Mouse (Mus musculus) WW6 (cell line): ENCODE data around the gene Mthfd1.

Source experiments
- DNase-seq: peaks from one replicate; pipeline ENCODE4 v3.0.0-alpha.2; 2013; ENCODE audit warnings: low read depth, low spot score

Gene Mthfd1

DNA sequence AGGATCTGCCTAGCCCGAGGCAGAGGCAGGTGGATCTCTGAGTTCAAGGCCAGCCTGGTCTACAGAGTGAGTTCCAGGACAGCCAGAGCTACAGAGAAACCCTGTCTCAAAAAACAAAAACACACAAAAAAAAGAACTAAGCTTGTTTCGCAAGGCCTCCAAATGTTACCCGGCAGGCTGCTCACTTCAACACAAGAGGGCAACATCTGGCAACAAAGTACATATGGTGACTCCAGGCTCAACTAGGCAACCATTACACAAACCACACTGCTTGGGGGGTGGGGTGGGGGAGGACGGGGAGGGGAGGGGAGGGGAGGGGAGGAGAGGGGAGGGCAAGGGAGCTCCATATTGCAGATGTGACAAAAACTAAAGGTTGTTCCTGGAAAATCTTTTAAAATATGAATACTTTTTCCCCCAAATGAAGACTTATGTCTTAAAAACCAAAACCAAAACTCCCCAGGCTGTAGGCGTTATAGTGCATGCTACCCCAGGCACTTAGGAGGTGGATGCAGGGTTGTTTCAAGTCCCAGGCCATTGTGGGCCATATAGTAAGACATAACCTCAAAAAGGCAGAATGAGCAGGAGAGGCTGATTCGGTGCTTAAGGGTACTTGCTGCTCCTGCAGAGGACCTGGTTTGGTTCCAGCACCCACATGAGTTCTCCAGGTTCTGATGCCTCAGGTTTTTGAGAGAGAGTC lies 90.8 kb downstream of the Mthfd1 start:
- no peak for DNase-seq

GRCm38 (mm10) chr12:76349680-76350220 lies 94.7 kb downstream of the Mthfd1 start:
- no peak for DNase-seq

DNA sequence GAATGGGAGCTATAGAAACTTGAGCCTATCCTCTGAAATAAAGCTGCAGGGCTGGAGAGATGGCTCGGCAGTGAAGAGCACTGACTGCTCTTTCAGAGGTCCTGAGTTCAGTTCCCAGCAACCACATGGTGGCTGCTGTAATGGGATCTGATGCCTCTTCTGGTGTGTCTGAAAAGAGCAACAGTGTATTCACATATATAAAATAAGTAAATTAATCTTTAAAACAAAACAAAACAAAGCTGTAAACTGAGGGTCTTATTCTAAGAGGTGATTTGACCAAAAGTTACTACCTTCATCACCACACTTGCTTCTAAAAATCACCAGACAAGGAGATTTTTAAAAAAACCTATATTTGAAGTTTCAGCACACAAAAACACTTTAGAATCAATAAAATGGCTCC lies 105.8 kb downstream of the Mthfd1 start:
- DNase-seq: no peak

DNA sequence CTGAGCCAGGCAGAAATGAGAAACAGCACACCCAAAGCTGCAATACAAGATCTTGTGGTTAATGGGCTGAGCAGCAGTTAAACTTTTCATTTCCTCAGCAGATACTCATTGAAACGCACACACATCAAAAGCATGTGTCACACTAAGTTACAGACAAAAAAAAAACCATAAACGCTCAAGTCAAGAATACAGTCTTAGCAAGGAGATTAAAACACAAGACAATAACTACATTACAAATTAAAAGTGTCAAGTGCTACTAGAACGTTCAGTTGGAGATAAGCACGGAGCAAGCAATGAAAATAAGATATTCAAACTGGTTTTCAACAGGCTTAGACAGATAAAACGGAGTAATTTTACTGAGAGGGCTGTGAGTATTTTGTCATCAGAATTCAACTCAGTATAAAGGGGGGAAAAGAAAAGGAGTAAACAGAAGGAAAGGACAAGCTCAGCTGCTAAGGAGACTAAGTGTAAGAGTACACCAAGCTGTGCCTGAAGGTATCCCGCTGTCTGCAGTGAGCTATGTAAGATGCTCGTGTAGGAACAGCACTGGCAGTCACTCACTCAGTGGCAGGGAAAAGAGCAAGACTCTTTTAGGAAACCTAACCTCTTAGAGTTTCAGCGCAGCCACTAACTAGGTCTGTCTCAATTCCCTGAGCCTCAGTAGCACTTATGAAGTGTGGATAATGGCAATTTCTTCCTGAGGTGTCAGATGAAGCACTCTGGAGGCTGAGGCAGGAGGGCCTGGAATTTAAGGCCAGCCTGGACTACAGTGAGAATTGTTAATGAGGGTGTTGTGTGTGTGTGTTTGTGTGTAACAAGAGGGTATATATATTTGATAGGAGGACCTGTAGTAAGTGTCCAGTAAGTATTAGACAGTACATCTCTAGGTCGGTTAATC lies 106.6 kb downstream of the Mthfd1 start:
- DNase-seq: no peak

DNA sequence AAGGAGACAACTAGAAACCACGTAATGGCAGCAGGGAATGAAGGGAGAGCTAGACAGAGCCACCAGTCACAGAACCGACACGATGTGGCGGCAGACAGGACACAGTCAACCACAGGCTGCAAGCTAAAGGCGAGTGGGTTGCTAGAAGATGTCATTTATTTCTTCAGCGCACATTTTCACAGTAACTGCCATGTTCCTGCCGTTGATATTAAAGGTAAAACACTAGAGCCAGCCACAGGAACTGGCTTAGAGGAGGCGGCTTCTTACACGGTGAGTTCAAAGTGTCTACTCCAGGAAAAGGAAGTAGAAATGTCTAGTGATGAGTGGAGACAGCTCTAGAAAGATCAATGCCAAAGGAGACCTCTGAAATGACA lies 107.2 kb downstream of the Mthfd1 start:
- no peak for DNase-seq

- no peak for DNase-seq
Measured at GRCm38 (mm10) chr12:76366276-76366675, 111.2 kb downstream of the Mthfd1 start.

DNA sequence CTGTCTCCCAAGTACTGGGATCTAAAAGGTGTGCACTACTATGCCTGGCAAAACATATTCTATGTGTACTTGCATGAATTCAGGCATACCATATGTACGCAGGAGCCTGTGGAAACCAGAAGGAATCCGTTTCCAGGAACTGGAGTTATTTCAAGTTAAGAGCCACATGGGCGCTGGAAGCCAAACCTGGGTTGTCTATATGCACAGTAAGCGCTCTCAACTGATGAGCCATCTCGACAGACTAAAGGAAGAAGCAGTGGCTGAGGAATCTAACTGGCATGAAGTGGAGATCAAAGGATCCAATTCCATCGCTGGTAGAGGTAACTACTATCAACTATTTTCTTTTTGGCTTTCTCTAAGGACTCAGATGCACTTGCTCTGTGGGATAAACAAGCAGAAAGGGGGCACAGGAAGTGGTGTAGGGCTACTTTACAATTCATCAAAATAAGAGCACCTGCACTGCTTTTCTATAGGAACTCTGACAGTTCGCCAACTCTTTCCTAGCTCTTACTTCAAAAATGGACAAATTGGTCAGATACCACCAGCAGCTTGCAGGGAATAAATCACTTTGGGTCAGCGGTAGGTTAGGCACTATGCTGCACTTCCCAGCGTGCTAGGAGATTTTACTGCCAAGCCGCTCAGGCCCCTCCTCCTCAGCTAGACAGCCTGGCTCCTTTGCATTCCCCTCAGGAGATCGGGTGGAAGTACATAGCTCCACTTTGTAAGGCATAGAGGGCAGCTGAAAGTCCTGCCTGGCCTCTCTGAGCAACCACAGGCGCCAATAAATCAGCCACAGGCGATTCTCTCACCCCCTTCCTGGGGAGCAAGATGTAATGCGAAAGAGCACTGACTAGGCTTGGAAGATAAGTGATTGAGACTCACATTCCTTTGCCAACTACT lies 112.2 kb downstream of the Mthfd1 start:
- no peak for DNase-seq

DNA sequence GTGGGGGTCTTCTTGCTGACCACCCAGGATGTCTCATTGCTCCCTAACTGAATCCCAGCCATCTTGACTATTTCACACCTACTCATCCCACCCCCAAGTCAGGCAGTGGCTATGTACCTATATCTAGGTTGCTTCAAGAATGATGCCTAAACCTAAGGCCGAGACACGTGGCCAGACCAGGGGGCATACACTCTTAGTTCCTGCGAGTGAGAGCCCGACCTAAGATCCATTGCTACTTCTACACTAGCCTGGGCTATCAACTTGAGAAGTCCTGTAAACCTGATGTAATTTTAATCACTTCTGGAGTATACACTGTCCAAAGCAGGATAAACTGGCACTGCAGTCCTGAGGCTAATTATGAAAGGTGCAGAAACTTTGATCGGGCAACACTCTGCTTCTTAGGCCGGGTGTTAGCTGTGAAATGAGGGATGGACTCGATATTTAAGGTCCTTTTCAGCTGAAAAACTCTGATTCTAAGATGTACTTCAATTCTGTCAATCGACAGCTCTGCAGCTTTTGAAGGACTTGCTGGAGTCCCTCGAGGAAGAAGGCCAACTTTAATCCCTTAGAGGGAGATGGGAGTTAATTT lies 113.2 kb downstream of the Mthfd1 start:
- no peak for DNase-seq

- no peak for DNase-seq
Measured at GRCm38 (mm10) chr12:76368790-76369205, 113.7 kb downstream of the Mthfd1 start.
